Mouse (Mus musculus): ENCODE data around the gene Prdm5. TPM values are rescaled to one million over a fixed set of nuclear protein-coding genes. Genes with fewer than 3 reads are reported as not detected.

Gene Prdm5
- polyA plus RNA-seq, 1 experiment from 2014 or later: 14.1 TPM

GRCm38 (mm10) chr6:65930523-65930922 lies 151.7 kb downstream of the Prdm5 start:
- H3K9me3 ChIP-seq (replicated peaks; ENCODE audit: low read length): no peaks in the 10 kb centered on the region
- H3K36me3 ChIP-seq (ENCODE audit: insufficient read depth, low read length): no peaks in the 10 kb centered on the region
- no peak overlapping the region for H3K27ac ChIP-seq
- H3K4me1 ChIP-seq (replicated peaks; ENCODE audit: insufficient read depth, low read length): no peaks in the 10 kb centered on the region
- WGBS: 88% methylated on average over 1 of the region's 1 CpGs
- H3K4me3 ChIP-seq (replicated peaks; ENCODE audit: low read depth, low read length): no peak overlapping the region
- H3K9ac ChIP-seq (ENCODE audit: low read depth, low read length): no peak overlapping the region
- no peak overlapping the region for H3K4me2 ChIP-seq (ENCODE audit: low read length)
- DNase-seq (ENCODE audit: low spot score): no peak
- no peak for ATAC-seq (replicated peaks; ENCODE audit: low FRiP score, low read depth)
- H3K27me3 ChIP-seq (ENCODE audit: insufficient read depth, low read length): no peaks in the 10 kb centered on the region
- TF ChIP-seq CTCF (IDR thresholded peaks at IDR 0.05; ENCODE audit: low read depth): no peak

DNA sequence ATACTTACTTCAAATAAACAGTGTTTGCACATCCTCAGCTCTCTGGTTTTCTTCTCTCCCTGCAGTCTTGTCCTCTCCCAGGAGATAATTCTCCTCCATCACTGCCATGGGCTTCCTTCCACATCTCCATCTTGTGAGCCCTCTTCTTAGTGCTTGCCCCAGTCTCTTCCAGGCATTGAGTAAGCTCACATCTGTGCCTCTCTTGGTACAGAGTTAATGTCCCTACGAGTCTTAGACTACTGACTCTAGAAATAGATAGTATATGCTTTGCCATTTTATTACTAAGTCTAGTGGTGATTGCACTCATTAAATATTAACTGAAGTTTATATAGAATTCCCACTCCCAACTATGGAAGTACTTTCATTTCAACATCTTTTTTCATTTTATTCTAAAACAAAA lies 154.0 kb downstream of the Prdm5 start:
- no peaks in the 10 kb centered on the region for H3K9me3 ChIP-seq (replicated peaks; ENCODE audit: low read length)
- H3K27ac ChIP-seq: no peak overlapping the region
- ATAC-seq (replicated peaks; ENCODE audit: low FRiP score, low read depth) (no peak), DNase-seq (ENCODE audit: low spot score) (no peak)
- no peaks in the 10 kb centered on the region for H3K27me3 ChIP-seq (ENCODE audit: insufficient read depth, low read length)
- 76% methylated on average over 1 of the region's 1 CpGs for WGBS
- H3K4me3 ChIP-seq (replicated peaks; ENCODE audit: low read depth, low read length): no peak overlapping the region
- H3K4me2 ChIP-seq (ENCODE audit: low read length): no peak overlapping the region
- no peak overlapping the region for H3K9ac ChIP-seq (ENCODE audit: low read depth, low read length)
- TF ChIP-seq CTCF (IDR thresholded peaks at IDR 0.05; ENCODE audit: low read depth): no peak
- no peaks in the 10 kb centered on the region for H3K4me1 ChIP-seq (replicated peaks; ENCODE audit: insufficient read depth, low read length)
- H3K36me3 ChIP-seq (ENCODE audit: insufficient read depth, low read length): no peaks in the 10 kb centered on the region

DNA sequence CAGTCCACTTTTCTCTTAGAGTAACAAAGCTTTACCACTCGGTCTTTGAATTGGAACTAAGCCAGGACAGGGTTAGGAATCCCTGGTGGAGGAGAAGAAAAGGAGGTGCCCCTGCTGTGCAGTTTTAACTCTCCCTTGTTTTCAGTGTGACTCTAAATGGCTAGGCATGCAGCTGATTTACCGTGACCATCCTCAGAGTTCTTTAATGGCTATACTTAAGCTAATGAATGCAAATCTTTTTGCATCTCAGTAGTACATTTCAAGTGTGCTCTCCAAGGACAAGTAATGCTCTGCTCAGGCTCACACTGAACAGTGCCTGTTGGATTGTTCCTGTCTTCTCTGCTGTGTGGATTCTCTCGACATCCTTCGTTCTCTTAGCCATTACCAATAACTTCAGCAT lies 154.4 kb downstream of the Prdm5 start:
- WGBS: 48% methylated on average over 4 of the region's 4 CpGs

GRCm38 (mm10) chr6:65935566-65936281 lies 156.9 kb downstream of the Prdm5 start:
- Histone ChIP-seq H3K4me2 (ENCODE audit: low read length) (no peak overlapping the region), H3K36me3 (ENCODE audit: insufficient read depth, low read length) (no peaks in the 10 kb centered on the region), H3K27ac (no peak overlapping the region), H3K9me3 (replicated peaks; ENCODE audit: low read length) (no peaks in the 10 kb centered on the region), H3K4me1 (replicated peaks; ENCODE audit: insufficient read depth, low read length) (no peaks in the 10 kb centered on the region), H3K27me3 (ENCODE audit: insufficient read depth, low read length) (no peaks in the 10 kb centered on the region), H3K4me3 (replicated peaks; ENCODE audit: low read depth, low read length) (no peak overlapping the region), H3K9ac (ENCODE audit: low read depth, low read length) (no peak overlapping the region)
- no peak for TF ChIP-seq CTCF (IDR thresholded peaks at IDR 0.05; ENCODE audit: low read depth)
- ATAC-seq (replicated peaks; ENCODE audit: low FRiP score, low read depth): no peak
- DNase-seq (ENCODE audit: low spot score): peak; percentile 27
- WGBS: 73% methylated on average over 7 of the region's 7 CpGs

More for the DNA sequence above, 154.4 kb downstream of the Prdm5 start:
- no peak for DNase-seq (ENCODE audit: low spot score)
- H3K9me3 ChIP-seq (replicated peaks; ENCODE audit: low read length): no peaks in the 10 kb centered on the region
- H3K9ac ChIP-seq (ENCODE audit: low read depth, low read length): no peak overlapping the region
- H3K36me3 ChIP-seq (ENCODE audit: insufficient read depth, low read length): no peaks in the 10 kb centered on the region
- no peaks in the 10 kb centered on the region for H3K27me3 ChIP-seq (ENCODE audit: insufficient read depth, low read length)
- H3K4me1 ChIP-seq (replicated peaks; ENCODE audit: insufficient read depth, low read length): no peaks in the 10 kb centered on the region
- no peak for TF ChIP-seq CTCF (IDR thresholded peaks at IDR 0.05; ENCODE audit: low read depth)
- H3K4me2 ChIP-seq (ENCODE audit: low read length): no peak overlapping the region
- H3K4me3 ChIP-seq (replicated peaks; ENCODE audit: low read depth, low read length): no peak overlapping the region
- no peak for ATAC-seq (replicated peaks; ENCODE audit: low FRiP score, low read depth)
- no peak overlapping the region for H3K27ac ChIP-seq

GRCm38 (mm10) chr6:65950492-65950891 lies 171.7 kb downstream of the Prdm5 start:
- H3K27me3 ChIP-seq (ENCODE audit: insufficient read depth, low read length): no peaks in the 10 kb centered on the region
- H3K27ac ChIP-seq: no peak overlapping the region
- no peaks in the 10 kb centered on the region for H3K9me3 ChIP-seq (replicated peaks; ENCODE audit: low read length)
- no peaks in the 10 kb centered on the region for H3K36me3 ChIP-seq (ENCODE audit: insufficient read depth, low read length)
- DNase-seq (ENCODE audit: low spot score): no peak
- H3K9ac ChIP-seq (ENCODE audit: low read depth, low read length): no peak overlapping the region
- no peak overlapping the region for H3K4me3 ChIP-seq (replicated peaks; ENCODE audit: low read depth, low read length)
- no peaks in the 10 kb centered on the region for H3K4me1 ChIP-seq (replicated peaks; ENCODE audit: insufficient read depth, low read length)
- 79% methylated on average over 6 of the region's 6 CpGs for WGBS
- no peak overlapping the region for H3K4me2 ChIP-seq (ENCODE audit: low read length)
- ATAC-seq (replicated peaks; ENCODE audit: low FRiP score, low read depth): no peak
- TF ChIP-seq CTCF (IDR thresholded peaks at IDR 0.05; ENCODE audit: low read depth): no peak

- no peak for DNase-seq (ENCODE audit: low spot score)
- TF ChIP-seq CTCF (IDR thresholded peaks at IDR 0.05; ENCODE audit: low read depth): no peak
- Histone ChIP-seq H3K27me3 (ENCODE audit: insufficient read depth, low read length) (no peaks in the 10 kb centered on the region), H3K27ac (no peak within 1 kb of the TSS), H3K9me3 (replicated peaks; ENCODE audit: low read length) (no peaks in the 10 kb centered on the region), H3K4me1 (replicated peaks; ENCODE audit: insufficient read depth, low read length) (no peaks in the 10 kb centered on the region), H3K9ac (ENCODE audit: low read depth, low read length) (no peak within 1 kb of the TSS), H3K36me3 (ENCODE audit: insufficient read depth, low read length) (no peaks in the 10 kb centered on the region), H3K4me3 (replicated peaks; ENCODE audit: low read depth, low read length) (no peak within 1 kb of the TSS), H3K4me2 (ENCODE audit: low read length) (no peak within 1 kb of the TSS)
- 97% methylated on average over 10 of the region's 10 CpGs for WGBS
- no peak for ATAC-seq (replicated peaks; ENCODE audit: low FRiP score, low read depth)
Measured at GRCm38 (mm10) chr6:65952309-65952708, 173.5 kb downstream of the Prdm5 start, which contains the start of gene 4930544G11Rik. Gene 4930544G11Rik, plus strand, starts transcription at chr6:65952609.

Data from kidney, postnatal 0 days (tissue).